Mouse (Mus musculus) limb, embryonic 13.5 days (tissue): Measurements from ENCODE around the gene Nhlh1. TPM values are rescaled to one million over a fixed set of nuclear protein-coding genes. Genes with fewer than 3 reads are reported as not detected.

Experiments used
- ATAC-seq: fragments of 200-750 bp; cut with Nextera tagmentation; 2 replicates; pipeline ENCODE4 v1.8.0; 2017; ENCODE audit warnings: low read depth, moderate number of reproducible peaks, moderate TSS enrichment; ENCODE audit not compliant: low FRiP score
- H3K27ac ChIP-seq: fragments of 300-500 bp; sonication (generic); 2 replicates; pipeline ENCODE4 v1.5.1; 2015; ENCODE audit warnings: inconsistent platforms, mild to moderate bottlenecking, moderate library complexity
- H3K27me3 ChIP-seq: fragments of 300-500 bp; sonication (generic); 2 replicates; pipeline ENCODE4 v1.6.1; 2015; ENCODE audit warnings: mild to moderate bottlenecking, inconsistent platforms
- H3K36me3 ChIP-seq: fragments of 300-500 bp; sonication (generic); 2 replicates; pipeline ENCODE4 v1.6.1; 2015; ENCODE audit warnings: inconsistent platforms, mild to moderate bottlenecking, moderate library complexity
- H3K4me1 ChIP-seq: fragments of 300-500 bp; sonication (generic); 2 replicates; pipeline ENCODE4 v1.6.1; 2015; ENCODE audit warnings: inconsistent platforms
- H3K4me2 ChIP-seq: fragments of 300-500 bp; sonication (generic); replicated peaks from 2 replicates; pipeline ENCODE4 v1.6.1; 2015; ENCODE audit warnings: inconsistent platforms, mild to moderate bottlenecking, moderate library complexity
- H3K4me3 ChIP-seq: fragments of 300-500 bp; sonication (generic); 2 replicates; pipeline ENCODE4 v1.5.1; 2015; ENCODE audit warnings: moderate library complexity, mild to moderate bottlenecking, inconsistent platforms
- H3K9ac ChIP-seq: fragments of 300-500 bp; sonication (generic); 2 replicates; pipeline ENCODE4 v1.6.1; 2015; ENCODE audit warnings: mild to moderate bottlenecking, inconsistent platforms
- H3K9me3 ChIP-seq: fragments of 300-500 bp; sonication (generic); 2 replicates; pipeline ENCODE4 v1.6.1; 2016; ENCODE audit warnings: inconsistent platforms
- WGBS: fragments of 180-500 bp; shearing (Covaris S2); methylation state at CpG from one replicate; pipeline ENCODE4 v1.1.7; 2015; 5-methylcytosine and 5-hydroxymethylcytosine counted together
- polyA plus RNA-seq: library from polyadenylated mRNA; unstranded; fragments of >200 nt; fragmentation: Nextera tagmentation; extraction: Ambion mirVana; gene quantifications from 2 replicates; pipeline ENCODE4 v1.2.1, GENCODE M21; 2015

The Nhlh1 gene
- polyA plus RNA-seq, 1 experiment from 2014 or later, result not detected

GRCm38 (mm10) chr1:172024140-172024895, 33.1 kb downstream of the Nhlh1 start:
- WGBS, result 50% methylated on average over 9 of the region's 9 CpGs
- Histone ChIP-seq H3K27me3 (no peaks in the 10 kb centered on the region), H3K9me3 (no peaks in the 10 kb centered on the region)

GRCm38 (mm10) chr1:172019863-172020521, 37.4 kb downstream of the Nhlh1 start:
- H3K4me1 ChIP-seq, result peaks cover 92% of the 10 kb centered on the region
- H3K4me2 ChIP-seq, result no peak overlapping the region
- 52% methylated on average over 10 of the region's 10 CpGs for WGBS
- no peak overlapping the region for H3K27ac ChIP-seq
- no peak overlapping the region for H3K9ac ChIP-seq
- no peaks in the 10 kb centered on the region for H3K9me3 ChIP-seq
- ATAC-seq, result no peak
- no peak overlapping the region for H3K4me3 ChIP-seq
- H3K36me3 ChIP-seq, result peaks cover 17% of the 10 kb centered on the region; the same call in 1 of the 2 replicates
- no peaks in the 10 kb centered on the region for H3K27me3 ChIP-seq

More at GRCm38 (mm10) chr1:172024140-172024895, 33.1 kb downstream of the Nhlh1 start:
- no peak overlapping the region for H3K27ac ChIP-seq
- ATAC-seq, result no peak
- peak overlapping the region; percentile 95; the same call in 1 of the 2 replicates for H3K9ac ChIP-seq
- peaks cover 70% of the 10 kb centered on the region for H3K4me1 ChIP-seq
- H3K4me3 ChIP-seq, result peak overlapping the region; percentile 90; the same call in 1 of the 2 replicates
- H3K36me3 ChIP-seq, result peaks cover 17% of the 10 kb centered on the region; the same call in 1 of the 2 replicates
- H3K4me2 ChIP-seq, result peak overlapping the region; percentile 67

- Histone ChIP-seq H3K4me3 (no peak overlapping the region), H3K4me2 (no peak overlapping the region), H3K4me1 (peaks cover 88% of the 10 kb centered on the region), H3K27me3 (no peaks in the 10 kb centered on the region), H3K9ac (no peak overlapping the region), H3K9me3 (no peaks in the 10 kb centered on the region), H3K27ac (no peak overlapping the region), H3K36me3 (peaks cover 17% of the 10 kb centered on the region; the same call in 1 of the 2 replicates)
- ATAC-seq, result no peak
- WGBS, result 96% methylated on average over 4 of the region's 4 CpGs
Measured at GRCm38 (mm10) chr1:172019339-172019738, 38.0 kb downstream of the Nhlh1 start.

- Histone ChIP-seq H3K4me3 (no peak overlapping the region), H3K27me3 (no peaks in the 10 kb centered on the region), H3K27ac (no peak overlapping the region), H3K4me1 (peaks cover 81% of the 10 kb centered on the region), H3K36me3 (peaks cover 10% of the 10 kb centered on the region; the same call in 1 of the 2 replicates), H3K9ac (no peak overlapping the region), H3K4me2 (no peak overlapping the region), H3K9me3 (no peaks in the 10 kb centered on the region)
- ATAC-seq, result no peak
- WGBS, result 84% methylated on average over 9 of the region's 9 CpGs
Measured at GRCm38 (mm10) chr1:172018336-172019311, 38.7 kb downstream of the Nhlh1 start.

- Histone ChIP-seq H3K36me3 (peaks cover 17% of the 10 kb centered on the region), H3K9me3 (no peaks in the 10 kb centered on the region), H3K4me2 (peak overlapping the region; percentile 27; the same call in 1 of the 2 replicates), H3K9ac (peak overlapping the region; percentile 35), H3K4me3 (no peak overlapping the region), H3K4me1 (peaks cover 74% of the 10 kb centered on the region), H3K27ac (peak overlapping the region; percentile 79), H3K27me3 (no peaks in the 10 kb centered on the region)
- 85% methylated on average over 6 of the region's 6 CpGs for WGBS
- ATAC-seq, result no peak
Measured at GRCm38 (mm10) chr1:172017517-172018070, 39.8 kb downstream of the Nhlh1 start.

DNA sequence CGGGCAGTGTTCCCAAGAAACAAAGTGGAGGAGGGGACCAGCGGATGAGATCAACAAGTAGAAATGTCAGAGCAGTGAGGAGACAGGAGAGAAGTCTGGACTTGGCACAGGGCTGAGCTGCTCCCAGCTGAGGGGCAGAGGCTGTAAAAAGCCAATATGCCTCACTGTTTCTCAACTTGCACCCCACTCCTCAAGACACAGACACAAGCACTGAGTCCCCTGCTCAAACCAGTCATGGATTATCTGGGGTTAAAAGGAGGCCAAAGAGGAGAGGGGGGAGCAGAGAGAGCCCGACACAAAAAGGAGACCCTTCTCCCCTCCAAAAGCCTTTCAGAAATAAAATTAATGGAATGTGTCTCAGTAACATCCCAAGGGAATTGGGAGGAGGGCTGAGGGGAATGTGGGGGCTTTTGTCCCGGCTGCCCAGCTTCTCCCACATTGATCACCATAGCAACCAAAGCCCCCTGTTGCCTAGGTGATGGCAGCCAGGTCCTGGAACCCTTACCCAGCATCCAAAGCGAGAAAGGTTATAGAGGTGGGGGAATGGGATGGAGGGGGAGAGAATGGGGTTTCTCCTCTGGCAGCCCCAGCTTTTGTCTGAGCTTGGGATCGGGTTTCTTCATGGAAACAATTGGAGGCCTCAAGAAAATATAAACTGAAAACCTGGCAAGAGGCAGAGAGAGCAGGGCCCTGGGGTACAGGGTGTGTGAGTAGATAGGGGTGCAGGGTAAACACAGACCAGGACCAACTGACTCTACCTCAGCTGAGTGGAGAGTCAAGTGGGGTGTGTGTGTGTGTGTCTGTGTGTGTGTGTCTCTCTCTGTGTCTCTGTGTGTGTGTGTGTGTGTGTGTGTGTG, 40.5 kb downstream of the Nhlh1 start:
- Histone ChIP-seq H3K4me3 (no peak overlapping the region), H3K4me2 (peak overlapping the region; percentile 27), H3K4me1 (peaks cover 67% of the 10 kb centered on the region), H3K36me3 (peaks cover 18% of the 10 kb centered on the region), H3K9ac (peak overlapping the region; percentile 35; the same call in 1 of the 2 replicates), H3K27me3 (no peaks in the 10 kb centered on the region), H3K27ac (peak overlapping the region; percentile 79), H3K9me3 (no peaks in the 10 kb centered on the region)
- WGBS, result 34% methylated on average over 6 of the region's 6 CpGs
- ATAC-seq, result peak; percentile 70

DNA sequence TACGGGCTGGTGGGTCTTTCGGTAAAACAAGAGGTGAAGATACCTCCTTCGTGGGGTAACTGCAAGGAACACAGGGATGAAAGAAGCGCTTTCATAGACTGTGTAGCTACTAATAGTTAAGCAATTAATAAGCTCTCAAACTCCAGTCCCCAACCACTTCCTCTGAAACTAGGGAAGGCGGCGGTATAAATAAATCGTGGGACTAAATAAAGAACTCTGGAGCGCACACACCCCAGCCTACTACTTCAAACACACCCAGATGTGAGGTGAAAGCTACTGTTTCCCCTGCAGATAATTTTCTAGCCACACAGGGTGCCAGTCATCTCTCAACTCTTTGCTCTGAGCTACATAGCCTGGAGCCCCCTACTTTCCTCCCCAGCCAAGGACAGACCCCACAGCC, 41.3 kb downstream of the Nhlh1 start:
- Histone ChIP-seq H3K4me3 (no peak overlapping the region), H3K27me3 (no peaks in the 10 kb centered on the region), H3K9me3 (no peaks in the 10 kb centered on the region), H3K36me3 (peaks cover 25% of the 10 kb centered on the region), H3K27ac (peak overlapping the region; percentile 79; the same call in 1 of the 2 replicates), H3K9ac (no peak overlapping the region), H3K4me1 (peaks cover 61% of the 10 kb centered on the region), H3K4me2 (peak overlapping the region; percentile 27)
- 77% methylated on average over 8 of the region's 8 CpGs for WGBS
- ATAC-seq, result no peak

GRCm38 (mm10) chr1:172015312-172015939, 41.9 kb downstream of the Nhlh1 start:
- no peak overlapping the region for H3K9ac ChIP-seq

GRCm38 (mm10) chr1:172014771-172015170, 42.6 kb downstream of the Nhlh1 start:
- Histone ChIP-seq H3K27me3 (no peaks in the 10 kb centered on the region), H3K27ac (no peak overlapping the region), H3K36me3 (peaks cover 37% of the 10 kb centered on the region), H3K9me3 (no peaks in the 10 kb centered on the region), H3K4me2 (no peak overlapping the region), H3K9ac (no peak overlapping the region), H3K4me1 (peaks cover 49% of the 10 kb centered on the region), H3K4me3 (no peak overlapping the region)
- 85% methylated on average over 9 of the region's 9 CpGs for WGBS
- ATAC-seq, result no peak

More at GRCm38 (mm10) chr1:172015312-172015939, 41.9 kb downstream of the Nhlh1 start:
- no peak for ATAC-seq
- 66% methylated on average over 9 of the region's 9 CpGs for WGBS
- no peaks in the 10 kb centered on the region for H3K27me3 ChIP-seq
- peak overlapping the region; percentile 10; the same call in 1 of the 2 replicates for H3K27ac ChIP-seq
- peak overlapping the region; percentile 27; the same call in 1 of the 2 replicates for H3K4me2 ChIP-seq
- H3K4me3 ChIP-seq, result no peak overlapping the region
- no peaks in the 10 kb centered on the region for H3K9me3 ChIP-seq
- peaks cover 55% of the 10 kb centered on the region for H3K4me1 ChIP-seq
- H3K36me3 ChIP-seq, result peaks cover 31% of the 10 kb centered on the region

GRCm38 (mm10) chr1:172012030-172012429, 45.3 kb downstream of the Nhlh1 start:
- Histone ChIP-seq H3K9me3 (no peaks in the 10 kb centered on the region), H3K4me2 (no peak overlapping the region), H3K9ac (no peak overlapping the region), H3K27ac (peak overlapping the region; percentile 33; the same call in 1 of the 2 replicates), H3K27me3 (no peaks in the 10 kb centered on the region), H3K4me1 (peaks cover 23% of the 10 kb centered on the region), H3K4me3 (no peak overlapping the region), H3K36me3 (peaks cover 63% of the 10 kb centered on the region)
- no peak for ATAC-seq
- WGBS, result 21% methylated on average over 5 of the region's 5 CpGs
